Mouse (Mus musculus): ENCODE measurements around the gene Phactr2. TPM values are rescaled to one million over a fixed set of nuclear protein-coding genes. Genes with fewer than 3 reads are reported as not detected.

Phactr2 gene
- polyA plus RNA-seq, 1 experiment from 2014 or later, result 4.6 TPM

DNA sequence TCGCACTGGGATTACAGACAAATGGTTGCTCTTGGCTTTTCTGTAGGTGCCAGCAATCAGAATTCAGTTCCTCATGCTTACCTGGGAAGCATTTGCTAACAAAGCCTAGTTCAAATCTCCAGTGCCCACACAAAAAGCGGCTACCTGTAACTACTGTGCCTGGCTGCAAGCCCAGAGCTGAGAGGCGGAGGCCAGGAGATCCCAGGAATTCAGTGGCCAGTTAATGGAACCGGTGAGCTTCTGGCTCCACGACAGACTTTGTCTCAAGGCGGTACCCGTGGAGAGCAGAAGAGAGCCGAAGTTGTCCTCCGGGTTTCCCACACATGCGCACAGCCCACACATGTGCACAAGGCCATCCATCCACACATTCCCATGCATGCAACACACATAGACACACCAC, 46.6 kb downstream of the Phactr2 start:
- H3K9ac ChIP-seq, result no peak overlapping the region
- no peak overlapping the region for H3K4me3 ChIP-seq (replicated peaks)
- no peaks in the 10 kb centered on the region for H3K27me3 ChIP-seq
- no peaks in the 10 kb centered on the region for H3K4me1 ChIP-seq (replicated peaks)
- H3K4me2 ChIP-seq, result no peak overlapping the region
- 79% methylated on average over 10 of the region's 10 CpGs for WGBS (ENCODE audit: insufficient replicate concordance)
- no peak overlapping the region for H3K27ac ChIP-seq (replicated peaks)
- no peaks in the 10 kb centered on the region for H3K36me3 ChIP-seq (replicated peaks)
- no peak for ATAC-seq (ENCODE audit: insufficient read depth)
- no peaks in the 10 kb centered on the region for H3K9me3 ChIP-seq (replicated peaks)

DNA sequence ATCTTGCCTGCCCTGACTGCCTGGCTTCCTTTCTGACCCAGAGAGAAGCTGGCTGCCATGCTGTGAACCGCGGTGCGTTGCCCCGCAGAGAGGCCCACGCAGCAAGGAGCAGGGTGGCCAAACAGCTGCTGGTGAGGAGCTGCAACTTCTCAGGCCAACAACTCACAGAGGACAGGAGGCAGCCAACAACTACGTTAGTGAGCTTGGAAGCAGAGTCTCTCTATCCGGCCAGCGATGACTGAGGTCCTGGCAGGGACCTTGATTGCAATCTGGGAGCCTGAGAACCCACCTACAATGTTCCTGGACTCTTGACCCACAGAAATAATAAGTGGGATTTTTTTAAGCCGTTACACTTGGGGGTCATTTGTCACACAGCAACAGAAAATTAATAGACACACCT, 49.0 kb downstream of the Phactr2 start:
- 80% methylated on average over 9 of the region's 9 CpGs for WGBS (ENCODE audit: insufficient replicate concordance)

DNA sequence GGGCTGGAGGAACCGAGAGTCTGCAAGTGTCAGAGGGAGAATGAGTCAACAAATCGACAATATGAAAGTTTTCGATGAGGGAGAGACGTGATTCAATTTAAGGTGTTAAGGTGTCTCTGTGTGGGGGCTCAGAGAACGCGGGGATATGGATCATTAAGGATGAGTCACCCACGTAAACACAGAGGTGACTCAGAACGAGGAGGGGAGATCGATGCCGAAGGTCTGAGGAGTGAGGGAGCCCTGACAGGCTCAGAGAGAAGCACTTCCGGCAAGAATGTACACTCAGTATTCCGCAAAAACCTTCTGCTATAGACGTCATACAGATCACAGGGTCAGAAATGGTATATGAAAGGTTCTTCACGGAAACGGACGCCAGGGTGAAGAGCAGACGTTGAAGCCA, 49.7 kb downstream of the Phactr2 start:
- no peak for ATAC-seq (ENCODE audit: insufficient read depth)

More for the DNA sequence above, 49.0 kb downstream of the Phactr2 start:
- Histone ChIP-seq H3K4me1 (replicated peaks) (no peaks in the 10 kb centered on the region), H3K9me3 (replicated peaks) (no peaks in the 10 kb centered on the region), H3K9ac (no peak overlapping the region), H3K4me2 (no peak overlapping the region), H3K36me3 (replicated peaks) (no peaks in the 10 kb centered on the region), H3K27me3 (no peaks in the 10 kb centered on the region), H3K27ac (replicated peaks) (no peak overlapping the region), H3K4me3 (replicated peaks) (no peak overlapping the region)
- no peak for ATAC-seq (ENCODE audit: insufficient read depth)

DNA sequence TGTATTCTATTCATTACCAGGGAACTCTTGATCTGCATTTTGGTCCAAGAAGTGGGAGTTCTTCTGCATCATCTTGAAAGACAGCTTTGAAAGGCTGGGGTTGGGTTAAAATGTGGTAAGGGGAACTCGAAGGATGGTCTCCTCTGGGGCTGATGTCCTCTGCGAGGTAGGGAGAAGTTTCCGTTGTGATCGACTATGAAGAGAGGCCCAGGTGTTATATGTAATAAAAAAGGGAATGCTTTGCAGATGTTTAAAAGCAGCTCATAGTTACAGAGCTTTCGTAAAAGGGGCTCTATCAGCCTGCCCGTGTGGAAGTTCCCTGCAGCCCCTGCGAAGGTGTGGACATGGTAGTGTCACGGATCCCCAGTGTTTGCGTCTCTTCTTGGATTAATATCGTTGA, 50.2 kb downstream of the Phactr2 start:
- Histone ChIP-seq H3K9ac (no peak overlapping the region), H3K4me1 (replicated peaks) (no peaks in the 10 kb centered on the region), H3K36me3 (replicated peaks) (no peaks in the 10 kb centered on the region), H3K4me2 (no peak overlapping the region), H3K27me3 (no peaks in the 10 kb centered on the region), H3K4me3 (replicated peaks) (no peak overlapping the region), H3K9me3 (replicated peaks) (no peaks in the 10 kb centered on the region), H3K27ac (replicated peaks) (no peak overlapping the region)
- 73% methylated on average over 10 of the region's 10 CpGs for WGBS (ENCODE audit: insufficient replicate concordance)
- ATAC-seq (ENCODE audit: insufficient read depth), result no peak

More for the DNA sequence above, 49.7 kb downstream of the Phactr2 start:
- Histone ChIP-seq H3K36me3 (replicated peaks) (no peaks in the 10 kb centered on the region), H3K9me3 (replicated peaks) (no peaks in the 10 kb centered on the region), H3K4me1 (replicated peaks) (no peaks in the 10 kb centered on the region), H3K27ac (replicated peaks) (no peak overlapping the region), H3K4me3 (replicated peaks) (no peak overlapping the region), H3K27me3 (no peaks in the 10 kb centered on the region), H3K4me2 (no peak overlapping the region), H3K9ac (no peak overlapping the region)
- 67% methylated on average over 17 of the region's 17 CpGs for whole genome bisulfite sequencing (ENCODE audit: insufficient replicate concordance)

DNA sequence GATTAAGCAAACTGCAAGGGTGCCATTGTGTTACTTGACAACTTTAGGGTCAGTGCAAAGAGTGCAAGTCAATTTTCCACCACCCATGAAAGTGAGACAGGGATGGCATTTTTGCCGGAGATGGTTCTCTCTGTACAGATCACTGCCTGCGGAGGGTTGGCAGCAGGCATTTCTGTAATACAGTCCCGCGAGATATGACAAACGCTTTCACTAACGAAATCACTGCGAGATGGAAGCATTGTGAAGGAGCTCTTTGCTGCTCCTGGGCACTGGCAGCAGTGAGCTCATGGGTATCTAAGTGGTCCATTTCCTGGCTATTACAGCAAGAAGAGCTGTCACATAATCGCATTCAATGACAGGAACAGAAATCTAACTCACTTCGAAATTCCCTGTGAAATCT, 52.1 kb downstream of the Phactr2 start:
- Histone ChIP-seq H3K9me3 (replicated peaks) (no peaks in the 10 kb centered on the region), H3K27ac (replicated peaks) (no peak overlapping the region), H3K4me2 (no peak overlapping the region), H3K9ac (no peak overlapping the region), H3K27me3 (no peaks in the 10 kb centered on the region), H3K4me3 (replicated peaks) (no peak overlapping the region), H3K36me3 (replicated peaks) (no peaks in the 10 kb centered on the region), H3K4me1 (replicated peaks) (no peaks in the 10 kb centered on the region)
- no peak for ATAC-seq (ENCODE audit: insufficient read depth)
- WGBS (ENCODE audit: insufficient replicate concordance), result 73% methylated on average over 9 of the region's 9 CpGs

DNA sequence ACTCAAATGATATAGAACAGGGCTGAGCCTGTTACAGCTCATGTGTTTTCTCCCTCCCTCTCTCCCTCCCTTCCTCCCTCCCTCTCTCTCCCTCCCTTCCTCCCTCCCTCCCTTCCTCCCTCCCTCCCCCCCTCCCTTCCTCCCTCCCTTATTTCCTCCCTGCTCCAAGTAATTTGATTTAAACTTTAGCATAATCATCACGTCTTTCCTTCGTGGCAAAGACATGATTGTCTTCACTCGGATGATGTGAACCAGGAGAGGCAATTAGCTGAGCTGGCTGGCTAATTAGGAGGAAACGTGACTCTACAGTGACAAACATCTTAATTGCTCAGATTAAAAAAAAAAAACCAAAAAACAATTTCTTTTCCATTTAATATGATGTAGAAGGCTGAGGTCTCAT, 55.0 kb downstream of the Phactr2 start:
- H3K4me1 ChIP-seq (replicated peaks), result no peaks in the 10 kb centered on the region
- WGBS (ENCODE audit: insufficient replicate concordance), result 44% methylated on average over 4 of the region's 4 CpGs
- no peaks in the 10 kb centered on the region for H3K9me3 ChIP-seq (replicated peaks)
- no peak overlapping the region for H3K4me2 ChIP-seq
- H3K9ac ChIP-seq, result no peak overlapping the region
- no peak overlapping the region for H3K27ac ChIP-seq (replicated peaks)
- H3K27me3 ChIP-seq, result no peaks in the 10 kb centered on the region
- H3K4me3 ChIP-seq (replicated peaks), result no peak overlapping the region
- no peaks in the 10 kb centered on the region for H3K36me3 ChIP-seq (replicated peaks)
- ATAC-seq (ENCODE audit: insufficient read depth), result no peak

DNA sequence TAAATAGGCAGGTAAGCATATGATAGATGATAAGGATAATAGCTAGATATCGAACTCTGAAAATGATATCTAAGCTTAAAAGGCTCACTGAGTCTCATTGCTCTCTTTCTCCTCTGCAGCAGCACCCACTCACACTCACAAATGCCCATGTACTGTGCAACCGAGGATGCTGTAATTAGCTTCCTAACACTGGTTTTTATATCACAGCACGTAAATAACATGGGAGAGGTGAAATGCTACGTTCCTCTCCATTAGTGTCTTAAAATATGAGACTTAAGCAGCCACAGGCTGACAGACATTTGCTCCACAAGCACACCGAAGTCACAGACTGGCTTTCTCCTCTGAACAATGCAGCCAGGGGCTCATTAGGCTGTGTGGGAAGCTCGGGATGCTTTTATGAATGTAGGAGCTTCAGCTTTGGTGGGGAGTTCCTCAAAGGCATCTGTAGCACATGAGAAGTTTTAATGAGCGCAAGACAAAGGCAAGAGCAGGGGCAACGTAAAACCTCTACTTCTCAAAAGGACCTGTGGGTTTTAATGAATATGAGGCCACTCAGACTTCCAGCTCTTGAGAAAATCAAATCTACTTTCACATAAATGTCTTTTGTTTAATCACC, 58.6 kb downstream of the Phactr2 start:
- H3K27ac ChIP-seq (replicated peaks), result no peak overlapping the region
- no peaks in the 10 kb centered on the region for H3K9me3 ChIP-seq (replicated peaks)
- no peak overlapping the region for H3K4me2 ChIP-seq
- 53% methylated on average over 8 of the region's 8 CpGs for WGBS (ENCODE audit: insufficient replicate concordance)
- H3K36me3 ChIP-seq (replicated peaks), result no peaks in the 10 kb centered on the region
- no peaks in the 10 kb centered on the region for H3K4me1 ChIP-seq (replicated peaks)
- no peak overlapping the region for H3K9ac ChIP-seq
- H3K27me3 ChIP-seq, result no peaks in the 10 kb centered on the region
- no peak overlapping the region for H3K4me3 ChIP-seq (replicated peaks)
- ATAC-seq (ENCODE audit: insufficient read depth), result no peak

DNA sequence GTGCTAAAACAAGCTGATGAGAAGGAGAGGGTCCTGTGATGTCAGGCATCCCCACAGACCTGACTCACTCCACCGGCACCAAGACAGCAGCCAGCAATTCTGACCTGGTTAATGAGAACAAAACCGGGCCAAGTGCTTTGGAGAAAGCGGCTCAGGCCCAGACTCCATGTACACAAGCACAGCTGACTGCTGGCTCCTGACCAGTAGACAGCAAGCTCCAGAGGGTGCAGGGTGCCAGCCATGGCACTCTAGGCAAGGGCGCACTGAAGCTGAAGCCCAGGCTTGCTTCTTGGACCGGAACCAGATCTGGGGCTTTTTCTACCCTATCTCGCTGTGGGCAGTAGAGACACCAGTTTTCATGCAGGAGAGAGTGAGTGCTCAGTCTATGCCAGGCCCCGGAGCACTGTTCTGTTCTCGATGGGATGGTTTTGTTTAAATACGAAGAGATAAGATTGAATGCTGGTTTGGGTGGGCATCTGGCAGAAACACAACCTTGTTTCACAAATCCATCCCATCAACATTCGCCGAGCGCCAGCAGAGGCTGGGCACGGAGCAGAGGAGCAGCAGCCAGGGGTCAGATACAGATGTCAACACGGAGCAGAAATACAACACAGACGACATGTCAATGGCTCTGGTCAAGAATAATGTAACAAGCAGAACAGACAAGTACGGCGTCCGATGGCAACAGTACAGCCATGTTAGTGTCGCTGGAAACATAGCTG, 61.8 kb downstream of the Phactr2 start:
- WGBS (ENCODE audit: insufficient replicate concordance), result 70% methylated on average over 19 of the region's 19 CpGs
- H3K9me3 ChIP-seq (replicated peaks), result no peaks in the 10 kb centered on the region
- no peaks in the 10 kb centered on the region for H3K36me3 ChIP-seq (replicated peaks)
- H3K27ac ChIP-seq (replicated peaks), result no peak overlapping the region
- no peak overlapping the region for H3K4me2 ChIP-seq
- no peak for ATAC-seq (ENCODE audit: insufficient read depth)
- no peaks in the 10 kb centered on the region for H3K4me1 ChIP-seq (replicated peaks)
- no peak overlapping the region for H3K4me3 ChIP-seq (replicated peaks)
- no peaks in the 10 kb centered on the region for H3K27me3 ChIP-seq
- H3K9ac ChIP-seq, result no peak overlapping the region

DNA sequence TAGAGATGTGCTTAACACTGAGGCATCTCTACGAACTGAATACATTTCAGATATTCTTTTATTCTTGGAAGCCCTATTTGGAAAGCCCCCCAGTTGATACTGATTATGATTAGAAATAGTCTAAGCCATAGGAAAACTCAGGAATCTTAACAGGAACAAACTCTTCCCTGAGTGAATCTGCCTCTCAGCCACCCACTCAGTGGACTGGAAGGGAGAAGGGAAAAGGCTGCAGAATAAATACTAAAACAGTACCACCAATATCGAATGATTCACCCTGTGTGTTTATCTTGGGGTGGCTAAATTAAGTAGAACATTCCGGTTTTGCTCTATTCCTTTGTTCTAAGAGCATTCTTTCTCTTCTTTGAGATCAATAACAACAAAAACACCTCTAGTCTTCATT, 63.2 kb downstream of the Phactr2 start:
- Histone ChIP-seq H3K4me3 (replicated peaks) (no peak overlapping the region), H3K9ac (no peak overlapping the region), H3K27ac (replicated peaks) (no peak overlapping the region), H3K36me3 (replicated peaks) (no peaks in the 10 kb centered on the region), H3K27me3 (no peaks in the 10 kb centered on the region), H3K4me2 (no peak overlapping the region), H3K9me3 (replicated peaks) (no peaks in the 10 kb centered on the region), H3K4me1 (replicated peaks) (no peaks in the 10 kb centered on the region)
- 53% methylated on average over 3 of the region's 3 CpGs for WGBS (ENCODE audit: insufficient replicate concordance)
- ATAC-seq (ENCODE audit: insufficient read depth), result no peak

DNA sequence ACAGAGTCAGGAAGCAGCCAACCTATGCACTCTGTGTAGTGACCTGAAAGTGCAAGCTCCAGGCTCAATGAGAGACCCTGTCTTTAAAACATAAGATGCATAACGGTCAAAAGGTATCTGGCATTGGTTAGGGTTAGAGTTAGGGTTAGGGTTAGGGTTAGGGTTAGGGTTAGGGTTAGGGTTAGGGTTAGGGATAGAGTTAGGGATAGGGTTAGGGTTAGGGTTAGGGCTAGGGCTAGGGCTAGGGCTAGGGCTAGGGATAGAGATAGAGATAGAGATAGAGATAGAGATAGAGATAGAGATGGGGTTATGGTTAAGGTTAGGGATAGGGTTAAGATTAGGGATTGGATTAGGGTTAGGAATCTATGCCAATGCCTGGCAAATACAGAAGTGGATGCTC, 72.2 kb downstream of the Phactr2 start:
- no peak for ATAC-seq (ENCODE audit: insufficient read depth)
- Histone ChIP-seq H3K9ac (no peak overlapping the region), H3K27ac (replicated peaks) (no peak overlapping the region), H3K4me2 (no peak overlapping the region), H3K9me3 (replicated peaks) (no peaks in the 10 kb centered on the region), H3K27me3 (no peaks in the 10 kb centered on the region), H3K4me3 (replicated peaks) (no peak overlapping the region), H3K4me1 (replicated peaks) (no peaks in the 10 kb centered on the region), H3K36me3 (replicated peaks) (no peaks in the 10 kb centered on the region)
- WGBS (ENCODE audit: insufficient replicate concordance), result 58% methylated on average over 1 of the region's 1 CpGs

DNA sequence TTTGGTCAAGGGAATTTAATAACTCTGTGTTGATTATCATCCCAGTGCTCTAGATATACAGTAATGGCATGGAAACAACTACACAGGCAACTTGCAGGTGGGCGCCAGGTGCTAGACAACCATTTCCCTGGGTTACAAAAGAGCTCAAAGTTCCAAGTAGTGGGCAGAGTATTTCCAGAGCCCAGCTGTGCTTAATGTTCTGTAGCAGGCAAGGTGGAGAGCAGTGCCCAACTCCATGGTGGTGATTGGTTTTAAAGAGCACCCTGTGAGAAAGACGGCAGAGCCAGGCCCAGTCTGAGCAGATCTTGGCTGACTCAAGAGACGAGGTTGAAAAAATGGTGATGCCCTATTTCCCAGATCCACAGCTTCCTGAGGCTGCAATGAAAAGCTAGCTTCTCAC, 78.5 kb downstream of the Phactr2 start:
- H3K36me3 ChIP-seq (replicated peaks), result no peaks in the 10 kb centered on the region
- no peaks in the 10 kb centered on the region for H3K27me3 ChIP-seq
- 62% methylated on average over 3 of the region's 3 CpGs for WGBS (ENCODE audit: insufficient replicate concordance)
- H3K4me2 ChIP-seq, result no peak overlapping the region
- no peak for ATAC-seq (ENCODE audit: insufficient read depth)
- no peak overlapping the region for H3K4me3 ChIP-seq (replicated peaks)
- no peaks in the 10 kb centered on the region for H3K9me3 ChIP-seq (replicated peaks)
- no peaks in the 10 kb centered on the region for H3K4me1 ChIP-seq (replicated peaks)
- no peak overlapping the region for H3K9ac ChIP-seq
- H3K27ac ChIP-seq (replicated peaks), result no peak overlapping the region

DNA sequence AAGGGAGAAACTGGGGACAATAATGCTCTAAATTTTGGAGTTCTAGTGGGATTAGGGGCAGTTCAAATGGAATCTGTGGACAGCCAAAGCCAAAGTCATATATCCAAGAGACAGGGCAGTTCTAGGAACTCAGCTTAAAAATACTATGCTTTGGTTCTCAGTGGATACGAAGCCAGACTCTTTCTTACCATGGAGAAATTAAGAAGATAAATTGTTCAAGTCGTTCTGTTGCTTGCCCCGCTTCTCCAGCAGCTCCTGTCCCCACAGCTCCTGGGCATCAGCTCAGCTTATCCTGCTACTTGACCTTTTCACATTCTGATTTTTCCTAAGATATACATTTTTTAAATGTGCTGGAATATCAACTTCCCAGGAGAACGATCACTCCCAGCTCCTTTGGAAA, 80.2 kb downstream of the Phactr2 start:
- H3K36me3 ChIP-seq (replicated peaks), result no peaks in the 10 kb centered on the region
- no peaks in the 10 kb centered on the region for H3K4me1 ChIP-seq (replicated peaks)

More for the DNA sequence above, 80.2 kb downstream of the Phactr2 start:
- ATAC-seq (ENCODE audit: insufficient read depth), result no peak
- no peak overlapping the region for H3K4me3 ChIP-seq (replicated peaks)
- H3K9ac ChIP-seq, result no peak overlapping the region
- H3K9me3 ChIP-seq (replicated peaks), result no peaks in the 10 kb centered on the region
- H3K27ac ChIP-seq (replicated peaks), result no peak overlapping the region
- no peak overlapping the region for H3K4me2 ChIP-seq
- H3K27me3 ChIP-seq, result no peaks in the 10 kb centered on the region
- 67% methylated on average over 4 of the region's 4 CpGs for WGBS (ENCODE audit: insufficient replicate concordance)
